Mouse (Mus musculus) central nervous system, embryonic 18 days (tissue): ENCODE data around the gene Krt71. TPM values are rescaled to one million over a fixed set of nuclear protein-coding genes. Genes with fewer than 3 reads are reported as not detected.

Experiments
- polyA plus RNA-seq: library from polyadenylated mRNA; depleted of rRNA; stranded (reverse); fragments of >200 nt; gene quantifications from 2 replicates; pipeline ENCODE4 v1.2.3, GENCODE M21; 2012; rRNA removed

The Krt71 gene
- 0.08 and 0.36 TPM in 2 replicates for polyA plus RNA-seq

DNA sequence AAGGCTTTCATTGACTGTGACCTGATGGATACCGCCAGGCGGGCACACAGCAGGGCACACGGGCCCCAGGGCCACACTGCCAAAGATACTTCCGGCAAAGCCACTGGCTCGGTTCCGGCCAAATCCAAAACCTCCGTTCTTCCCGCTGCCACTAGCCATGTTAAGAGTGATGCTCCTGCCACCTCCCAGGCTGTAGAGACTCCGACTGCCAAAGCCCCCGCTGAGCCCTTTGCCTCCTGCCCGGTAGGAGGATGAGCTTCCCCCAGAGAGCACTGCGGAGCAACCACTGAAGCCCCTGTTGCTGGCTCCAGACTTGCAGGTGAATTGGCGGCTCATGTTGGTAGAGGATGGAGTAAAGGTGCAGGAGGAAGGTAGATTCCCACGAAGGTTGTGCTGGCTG is at the start of gene Krt71:
Gene Krt71 (minus strand): TSS at position 399 of the 400 bp plus-strand sequence.

DNA sequence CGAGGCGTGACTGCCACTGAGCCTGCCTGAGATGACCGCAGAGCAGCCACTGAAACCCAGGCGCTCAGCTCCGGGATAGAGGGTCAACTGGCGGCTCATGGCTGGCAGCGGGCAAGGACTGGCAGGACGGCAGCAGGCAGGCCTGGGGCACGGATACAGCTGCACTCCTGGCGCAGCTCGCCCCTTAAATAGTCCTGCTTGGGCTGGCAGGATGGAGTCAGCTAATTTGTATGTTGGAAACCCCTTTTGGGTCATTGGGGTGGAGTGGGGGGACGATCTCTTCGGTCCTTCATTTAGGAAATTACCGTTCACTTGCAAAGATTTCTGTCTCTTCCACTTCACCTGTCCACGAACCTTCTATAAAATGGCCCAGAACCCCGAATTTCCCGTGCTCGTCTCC is 43.5 kb upstream of the Krt71 start, which contains the start of gene Krt72:
Gene Krt72 (minus strand): TSS at position 101 of the 400 bp plus-strand sequence.

DNA sequence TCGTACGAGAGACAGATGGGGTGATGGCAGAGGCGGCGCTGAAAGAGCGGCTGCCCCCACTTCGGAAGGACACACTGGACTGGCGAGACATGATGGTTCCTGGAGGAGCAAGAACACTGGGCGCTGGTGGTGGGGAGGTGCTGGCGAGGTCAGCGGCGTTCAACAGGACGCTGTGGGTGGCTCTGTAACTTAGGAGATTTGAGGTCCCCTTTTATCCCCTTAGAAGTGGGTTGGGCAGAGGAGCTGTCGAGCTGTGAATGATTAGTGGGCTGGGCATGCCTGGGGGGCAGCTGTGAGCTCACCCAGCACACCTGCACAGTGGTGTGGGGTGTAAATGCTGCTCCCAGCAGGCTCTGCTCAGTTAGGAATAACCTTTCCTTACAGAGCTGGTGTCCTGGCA is 30.2 kb downstream of the Krt71 start, which contains the start of gene Krt5:
Gene Krt5 (minus strand): TSS at position 179 of the 400 bp plus-strand sequence.

DNA sequence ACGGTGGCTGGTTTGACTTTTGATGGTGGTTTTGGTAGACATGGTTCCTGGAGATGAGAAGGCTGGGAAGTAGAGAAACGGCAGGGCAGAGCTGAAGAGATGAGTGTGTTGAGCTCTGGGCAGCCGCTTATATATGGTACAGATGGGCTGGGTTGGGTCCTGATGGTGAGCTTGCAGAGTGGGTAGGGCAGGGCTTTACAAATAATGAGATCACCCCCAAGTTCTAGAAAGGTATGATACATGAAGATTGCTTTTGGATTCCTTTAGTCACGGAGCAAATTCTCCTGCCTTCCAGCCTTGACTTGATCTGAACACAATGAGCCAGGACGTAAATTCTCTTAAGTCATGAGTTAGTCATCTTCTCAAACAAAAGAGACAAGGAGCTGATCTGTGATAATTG is 48.7 kb downstream of the Krt71 start, which contains the start of gene Krt6a:
Gene Krt6a (minus strand): TSS at position 101 of the 400 bp plus-strand sequence.

Other genes with a start within 250 kb of the Krt71 start
- gene Gm49425, start 225.8 kb downstream of the Krt71 start, polyA plus RNA-seq = not detected in 2 replicates
- not detected in 2 replicates for gene Krt84, start 210.3 kb downstream of the Krt71 start, polyA plus RNA-seq
- gene Krt82, start 192.4 kb downstream of the Krt71 start, polyA plus RNA-seq = not detected in 2 replicates
- 0.15 and 0.16 TPM in 2 replicates for gene Krt90, start 180.2 kb downstream of the Krt71 start, polyA plus RNA-seq
- 0.07 and 0.09 TPM in 2 replicates for gene Krt75, start 169.2 kb downstream of the Krt71 start, polyA plus RNA-seq
- gene Gm5414, start 114.9 kb downstream of the Krt71 start, polyA plus RNA-seq = not detected in 2 replicates
- gene Gm5478, start 95.7 kb downstream of the Krt71 start, polyA plus RNA-seq = not detected in 2 replicates
- gene Krt6b, start 62.8 kb downstream of the Krt71 start, polyA plus RNA-seq = 0.41 TPM in 1 of 2 replicates, not detected in the other
- gene Krt6a, start 48.8 kb downstream of the Krt71 start, polyA plus RNA-seq = 0.04 and 40.9 TPM in 2 replicates
- gene Krt5, start 30.2 kb downstream of the Krt71 start, polyA plus RNA-seq = 0.08 and 1.1 TPM in 2 replicates
- gene Krt72, start 43.4 kb upstream of the Krt71 start, polyA plus RNA-seq = 0.11 and 0.13 TPM in 2 replicates
- gene Krt73, start 59.2 kb upstream of the Krt71 start, polyA plus RNA-seq = 0.52 and 0.95 TPM in 2 replicates
- 0.03 TPM in 2 replicates for gene Krt2, start 75.1 kb upstream of the Krt71 start, polyA plus RNA-seq
- 23.8 and 28.4 TPM in 2 replicates for gene Krt1, start 107.7 kb upstream of the Krt71 start, polyA plus RNA-seq
- gene Krt77, start 126.6 kb upstream of the Krt71 start, polyA plus RNA-seq = 2.3 and 2.6 TPM in 2 replicates
- 0.05 and 0.06 TPM in 2 replicates for gene Krt76, start 149.8 kb upstream of the Krt71 start, polyA plus RNA-seq
- not detected in 2 replicates for gene Krt4, start 181.6 kb upstream of the Krt71 start, polyA plus RNA-seq
- gene Krt79, start 197.2 kb upstream of the Krt71 start, polyA plus RNA-seq = 0.21 and 0.37 TPM in 2 replicates
- 0.01 and 0.48 TPM in 2 replicates for gene Krt78, start 211.2 kb upstream of the Krt71 start, polyA plus RNA-seq